Mouse (Mus musculus) cortical plate, adult 2 months (tissue): Measurements from ENCODE around the gene Mrgpre.

ENCODE experiments used
- CTCF ChIP-seq: fragments of 200-500 bp; IDR thresholded peaks from 2 replicates; pipeline ENCODE4 v1.5.1; 2011; ENCODE audit warnings: mild to moderate bottlenecking, control low read depth, low read length; ENCODE audit not compliant: insufficient read depth; ENCODE audit errors: extremely low read depth
- POLR2A ChIP-seq: fragments of 200-500 bp; IDR thresholded peaks from 2 replicates; pipeline ENCODE4 v1.6.1; 2011; ENCODE audit warnings: mild to moderate bottlenecking, low read length, control low read depth; ENCODE audit not compliant: insufficient read depth; ENCODE audit errors: extremely low read depth

GRCm38 (mm10) chr7:143757696-143758095 is 26.6 kb downstream of the Mrgpre start:
- no peak for TF ChIP-seq POLR2A
- no peak for TF ChIP-seq CTCF
